Mouse (Mus musculus) bone marrow, adult 2 months (tissue): ENCODE results near the gene Ciz1.

Source experiments
- CTCF ChIP-seq: fragments of 200-500 bp; IDR thresholded peaks from 2 replicates; pipeline ENCODE4 v1.5.1; 2011; ENCODE audit warnings: low read length, control low read depth; ENCODE audit not compliant: control insufficient read depth, insufficient read depth
- POLR2A ChIP-seq: fragments of 200-500 bp; IDR thresholded peaks from 2 replicates; pipeline ENCODE4 v1.6.1; 2011; ENCODE audit warnings: low read depth, mild to moderate bottlenecking, control low read depth, low read length, borderline replicate concordance; ENCODE audit not compliant: control insufficient read depth

DNA sequence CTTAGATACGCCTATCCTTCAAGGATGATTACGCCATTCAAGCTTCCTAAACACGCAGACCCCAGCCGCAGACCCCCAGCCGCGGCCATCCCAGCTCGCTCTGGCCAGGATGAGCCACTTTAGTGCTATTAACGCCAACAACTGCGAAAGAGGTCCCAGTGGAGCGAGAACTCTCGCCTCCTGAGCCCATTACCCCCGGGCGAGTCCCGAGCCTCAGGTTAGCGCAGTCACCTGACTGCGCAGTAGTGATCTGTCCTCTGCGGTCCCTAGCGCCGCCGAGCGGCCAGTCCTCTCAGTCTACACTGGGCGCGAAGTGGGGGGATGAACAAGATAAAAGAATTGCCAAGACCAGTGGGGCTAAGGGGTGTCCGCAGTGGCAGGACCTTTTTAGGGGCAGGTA, 9.3 kb downstream of the Ciz1 start:
- peak; percentile 60; the same call in 1 of the 2 replicates for TF ChIP-seq POLR2A
- TF ChIP-seq CTCF: peak; percentile 56
